Mouse (Mus musculus) cerebellum, adult 2 months (tissue): ENCODE measurements around the gene Tnfrsf18.

Source experiments
- CTCF ChIP-seq: fragments of 200-500 bp; IDR thresholded peaks from 2 replicates; pipeline ENCODE4 v1.5.1; 2011; ENCODE audit warnings: low read depth, mild to moderate bottlenecking, control low read depth, low read length, moderate library complexity, borderline replicate concordance; ENCODE audit not compliant: insufficient read depth
- POLR2A ChIP-seq: fragments of 200-500 bp; IDR thresholded peaks from 2 replicates; pipeline ENCODE4 v1.6.1; 2011; ENCODE audit warnings: low read length, control low read depth, borderline replicate concordance; ENCODE audit not compliant: insufficient read depth

- TF ChIP-seq POLR2A (no peak), CTCF (no peak)
Measured at GRCm38 (mm10) chr4:156058826-156059225, 32.9 kb downstream of the Tnfrsf18 start.
